9 mouse cellular contexts compared by ENCODE assay signal in genomic region chr3:83053758-83054157, GRCm38 (mm10). TPM values are rescaled to one million over a fixed set of nuclear protein-coding genes. Genes with fewer than 3 reads are reported as not detected.
DNase-seq lines count a peak whose midpoint lies in the region; ATAC-seq lines count a peak whose summit lies in the region.
"Had no signal": no experiment of that assay in that cellular context is flagged by ENCODE, and none has a peak within 500 bp of the region (broad histone marks: within the 10 kb centered on the region; RNA-seq: fewer than 3 reads in every experiment).

No protein-coding gene starts in this region.

- intact Hi-C loops in heart, postnatal 10 days (cut with DNase I): loop anchor here (1.0 to 5.0 kb wide), 3 partner anchors 51 to 691 kb away; partner anchors contain the start of gene Rbm46

- peaks cover 6% of the 10 kb centered on the region for H3K4me1 ChIP-seq in hindbrain, embryonic 14.5 days (replicated peaks; ENCODE audit: control insufficient read depth, insufficient read depth, low read length)
- H3K4me1 ChIP-seq in hindbrain, embryonic 12.5 days: peaks cover 9% of the 10 kb centered on the region
- H3K4me1 ChIP-seq in limb, embryonic 11.5 days (ENCODE audit: control insufficient read depth, insufficient read depth, low read length): 0 out of 2 replicates have a peak, but pooled peaks cover 7% of the 10 kb centered on the region

- H3K9me3 ChIP-seq in hindbrain, embryonic 14.5 days (ENCODE audit: control insufficient read depth, low read length): no peaks in the 10 kb centered on the region
- H3K9me3 ChIP-seq in hindbrain, embryonic 12.5 days (replicated peaks): no peaks in the 10 kb centered on the region
- H3K9me3 ChIP-seq in limb, embryonic 11.5 days (ENCODE audit: control insufficient read depth, low read length): no peaks in the 10 kb centered on the region

- ATAC-seq in hindbrain, embryonic 14.5 days (ENCODE audit: low FRiP score): no peak
- ATAC-seq in hindbrain, embryonic 12.5 days (ENCODE audit: low FRiP score): no peak
- no peak for ATAC-seq in limb, embryonic 11.5 days (ENCODE audit: insufficient number of reproducible peaks, low FRiP score, low TSS enrichment, low read depth)
- no peak for ATAC-seq in erythroblast, adult 5-6 weeks (replicated peaks; ENCODE audit: low FRiP score, poor library complexity, severe bottlenecking)

- 36% methylated on average over 10 of the region's 10 CpGs for WGBS in hindbrain, embryonic 14.5 days
- 38% methylated on average over 10 of the region's 10 CpGs for WGBS in hindbrain, embryonic 12.5 days
- WGBS in limb, embryonic 11.5 days: 40% methylated on average over 10 of the region's 10 CpGs

- peaks cover 14% of the 10 kb centered on the region for H3K36me3 ChIP-seq in hindbrain, embryonic 14.5 days (replicated peaks; ENCODE audit: control insufficient read depth, insufficient read depth)
- H3K36me3 ChIP-seq in hindbrain, embryonic 12.5 days: peaks cover 8% of the 10 kb centered on the region
- H3K36me3 ChIP-seq in limb, embryonic 11.5 days (ENCODE audit: control insufficient read depth, insufficient read depth, low read length): peaks cover 4% of the 10 kb centered on the region; the same call in 1 of the 2 replicates

- H3K27ac ChIP-seq in hindbrain, embryonic 14.5 days: no peak overlapping the region
- no peak overlapping the region for H3K27ac ChIP-seq in hindbrain, embryonic 12.5 days
- no peak overlapping the region for H3K27ac ChIP-seq in limb, embryonic 11.5 days (replicated peaks; ENCODE audit: low read depth, low read length)

- no peak overlapping the region for H3K4me2 ChIP-seq in hindbrain, embryonic 14.5 days (replicated peaks)
- no peak overlapping the region for H3K4me2 ChIP-seq in hindbrain, embryonic 12.5 days (replicated peaks)
- H3K4me2 ChIP-seq in limb, embryonic 11.5 days (ENCODE audit: low read depth, severe bottlenecking): no peak overlapping the region

- H3K4me3 ChIP-seq in hindbrain, embryonic 14.5 days (replicated peaks; ENCODE audit: low read length): no peak overlapping the region
- no peak overlapping the region for H3K4me3 ChIP-seq in hindbrain, embryonic 12.5 days
- H3K4me3 ChIP-seq in limb, embryonic 11.5 days (ENCODE audit: low read depth, low read length): no peak overlapping the region

- no peak overlapping the region for H3K9ac ChIP-seq in hindbrain, embryonic 14.5 days
- H3K9ac ChIP-seq in hindbrain, embryonic 12.5 days: no peak overlapping the region
- no peak overlapping the region for H3K9ac ChIP-seq in limb, embryonic 11.5 days (ENCODE audit: low read length)

- no peaks in the 10 kb centered on the region for H3K27me3 ChIP-seq in hindbrain, embryonic 14.5 days (ENCODE audit: control insufficient read depth, insufficient read depth, low read length)
- no peaks in the 10 kb centered on the region for H3K27me3 ChIP-seq in hindbrain, embryonic 12.5 days
- no peaks in the 10 kb centered on the region for H3K27me3 ChIP-seq in limb, embryonic 11.5 days (ENCODE audit: control insufficient read depth, insufficient read depth, low read length)

- DNase-seq in hindbrain, embryonic 14.5 days (ENCODE audit: low spot score): peak; percentile 80
- peak; percentile 41 for DNase-seq in ES-CJ7 (ENCODE audit: low read depth, low spot score)
- DNase-seq in brain, embryonic 18.5 days (ENCODE audit: low read depth, low spot score): peak; percentile 18
- peak; percentile 42 to 59 for DNase-seq in heart, postnatal 10 days
- peak; percentile 55 for DNase-seq in limb, embryonic 11.5 days (ENCODE audit: low spot score)
- peak; percentile 40 to 59 for DNase-seq in right cerebral cortex, postnatal 10 days (ENCODE audit: low spot score in 2 of 2)

RNA-seq across cellular contexts. Expression of gene Plrg1, which starts 1.6 kb away (rescaled TPM):
- 99.6 and 108 TPM in 2 replicates for polyA plus RNA-seq in hindbrain, embryonic 14.5 days (2014; fragmentation: Nextera tagmentation; extraction: Ambion mirVana)
- polyA plus RNA-seq in hindbrain, embryonic 12.5 days (2016; fragmentation: Nextera tagmentation; extraction: Ambion mirVana): 105 and 106 TPM in 2 replicates
- total RNA-seq in heart, postnatal 10 days (2021): 10 to 100 TPM; 32.2 to 32.6 TPM
- polyA plus RNA-seq in limb, embryonic 11.5 days (2014; fragmentation: Nextera tagmentation; extraction: Ambion mirVana): 140 TPM in 2 replicates
- 18.3 and 23.6 TPM in 2 replicates for total RNA-seq in erythroblast, adult 5-6 weeks (2015; ENCODE audit: low replicate concordance)
- total RNA-seq in erythroblast, adult 5-6 weeks (2017; ENCODE audit: low replicate concordance): 23.4 and 23.8 TPM in 2 replicates

RNA-seq across cellular contexts. Expression of gene Fgb, which starts 4.1 kb away (rescaled TPM):
- polyA plus RNA-seq in hindbrain, embryonic 14.5 days (2014; fragmentation: Nextera tagmentation; extraction: Ambion mirVana): not detected in 2 replicates
- not detected in 2 replicates for polyA plus RNA-seq in hindbrain, embryonic 12.5 days (2016; fragmentation: Nextera tagmentation; extraction: Ambion mirVana)
- under 1 TPM in 1 of 2 experiments, not detected in 1; 0.07 TPM for total RNA-seq in heart, postnatal 10 days (2021)
- polyA plus RNA-seq in limb, embryonic 11.5 days (2014; fragmentation: Nextera tagmentation; extraction: Ambion mirVana): 0.11 and 0.20 TPM in 2 replicates
- not detected in 2 replicates for total RNA-seq in erythroblast, adult 5-6 weeks (2015; ENCODE audit: low replicate concordance)
- total RNA-seq in erythroblast, adult 5-6 weeks (2017; ENCODE audit: low replicate concordance): not detected in 2 replicates

RNA-seq across cellular contexts. Expression of gene Fga, which starts 27.9 kb away (rescaled TPM):
- not detected in 2 replicates for polyA plus RNA-seq in hindbrain, embryonic 14.5 days (2014; fragmentation: Nextera tagmentation; extraction: Ambion mirVana)
- polyA plus RNA-seq in hindbrain, embryonic 12.5 days (2016; fragmentation: Nextera tagmentation; extraction: Ambion mirVana): not detected in 2 replicates
- total RNA-seq in heart, postnatal 10 days (2021): under 1 TPM in 1 of 2 experiments, not detected in 1; 0.12 TPM
- not detected in 2 replicates for polyA plus RNA-seq in limb, embryonic 11.5 days (2014; fragmentation: Nextera tagmentation; extraction: Ambion mirVana)
- not detected in 2 replicates for total RNA-seq in erythroblast, adult 5-6 weeks (2015; ENCODE audit: low replicate concordance)
- total RNA-seq in erythroblast, adult 5-6 weeks (2017; ENCODE audit: low replicate concordance): not detected in 2 replicates

RNA-seq across cellular contexts. Expression of gene Fgg, which starts 46.2 kb away (rescaled TPM):
- not detected in 2 replicates for polyA plus RNA-seq in hindbrain, embryonic 14.5 days (2014; fragmentation: Nextera tagmentation; extraction: Ambion mirVana)
- not detected in 2 replicates for polyA plus RNA-seq in hindbrain, embryonic 12.5 days (2016; fragmentation: Nextera tagmentation; extraction: Ambion mirVana)
- not detected for total RNA-seq in heart, postnatal 10 days (2021)
- 0.11 TPM in 2 replicates for polyA plus RNA-seq in limb, embryonic 11.5 days (2014; fragmentation: Nextera tagmentation; extraction: Ambion mirVana)
- not detected in 2 replicates for total RNA-seq in erythroblast, adult 5-6 weeks (2015; ENCODE audit: low replicate concordance)
- total RNA-seq in erythroblast, adult 5-6 weeks (2017; ENCODE audit: low replicate concordance): not detected in 2 replicates
- polyA plus RNA-seq: erythroblast, embryonic 14.5 days had no signal

Comparison
In these comparisons a context has a peak if more than half of its experiments do, and no peak if none do; other contexts are left out.
1. DNase-seq: peak in every context shown above with its lines; median percentile 80 in hindbrain, embryonic 14.5 days; 55 in limb, embryonic 11.5 days; 50 in heart, postnatal 10 days; 50 in right cerebral cortex, postnatal 10 days; 41 in ES-CJ7; 18 in brain, embryonic 18.5 days.